8 mouse cellular contexts compared by ENCODE assay signal in the genomic region with DNA sequence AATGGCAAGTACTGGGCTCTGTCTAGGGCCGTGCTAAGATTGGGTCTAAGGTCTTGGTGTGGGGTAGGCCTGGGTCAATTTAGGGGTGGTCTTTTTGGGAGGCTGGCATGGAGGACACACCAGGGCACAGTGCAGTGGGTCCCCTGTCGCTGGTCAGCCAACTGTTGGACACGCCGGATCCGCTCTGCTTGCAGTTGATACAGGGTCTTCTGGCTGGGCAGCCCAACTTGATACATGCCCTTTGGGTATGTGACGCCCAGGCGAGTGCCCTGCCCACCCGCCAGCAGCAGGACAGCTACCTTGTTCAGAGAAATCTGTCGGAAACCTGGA. TPM values are rescaled to one million over a fixed set of nuclear protein-coding genes. Genes with fewer than 3 reads are reported as not detected.
DNase-seq lines count a peak whose midpoint lies in the region; ATAC-seq and TF ChIP-seq lines count a peak whose summit lies in the region.

No protein-coding gene starts in this region.

- H3K4me2 ChIP-seq in CH12.LX (ENCODE audit: insufficient read depth, low read depth, poor library complexity, severe bottlenecking): peak overlapping the region; percentile 88; the same call in 1 of the 2 replicates
- peak overlapping the region; percentile 99 for H3K4me2 ChIP-seq in forebrain, embryonic 16.5 days (ENCODE audit: low read length)
- peak overlapping the region; percentile 88 for H3K4me2 ChIP-seq in liver, embryonic 14.5 days (ENCODE audit: low read depth)

- peaks cover 22% of the 10 kb centered on the region for H3K27me3 ChIP-seq in CH12.LX (replicated peaks)
- H3K27me3 ChIP-seq in forebrain, embryonic 16.5 days (replicated peaks; ENCODE audit: control insufficient read depth, insufficient read depth, low read length): peaks cover 21% of the 10 kb centered on the region
- peaks cover 4% of the 10 kb centered on the region; the same call in 1 of the 2 replicates for H3K27me3 ChIP-seq in liver, embryonic 14.5 days (ENCODE audit: control insufficient read depth, insufficient read depth, low read length)

- ATAC-seq in forebrain, embryonic 16.5 days: peak; percentile 18; the same call in 1 of the 2 replicates
- no peak for ATAC-seq in liver, embryonic 14.5 days (ENCODE audit: insufficient read depth)

- no peaks in the 10 kb centered on the region for H3K9me3 ChIP-seq in CH12.LX (replicated peaks; ENCODE audit: low read length)
- no peaks in the 10 kb centered on the region for H3K9me3 ChIP-seq in forebrain, embryonic 16.5 days (ENCODE audit: control insufficient read depth, low read length)
- H3K9me3 ChIP-seq in liver, embryonic 14.5 days (ENCODE audit: control insufficient read depth, low read length): no peaks in the 10 kb centered on the region

- no peak for TF ChIP-seq CTCF in CH12.LX (conservative IDR thresholded peaks at IDR 0.05 in 1 of 2, IDR thresholded peaks at IDR 0.05 in 1 of 2; ENCODE audit: low read depth in 2 of 2, low read length in 2 of 2)
- TF ChIP-seq CTCF in liver, embryonic 14.5 days (IDR thresholded peaks at IDR 0.05; ENCODE audit: low read depth): no peak

- in situ Hi-C loops in CH12.LX (cut with MboI; ENCODE audit: low pct_ligation_motif_present, low pct_unique_long_range_greater_than_20kb, low sequenced_read_pairs): loop anchor here (5.0 kb wide), 1 partner anchor 38 kb away; no protein-coding TSS in a partner anchor

- intact Hi-C loops in left cerebral cortex, postnatal 14 days (cut with DNase I): no loop called here

- no peak for TF ChIP-seq EP300 in CH12.LX (IDR thresholded peaks at IDR 0.05; ENCODE audit: low read length)
- no peak for TF ChIP-seq EP300 in liver, embryonic 14.5 days (IDR thresholded peaks at IDR 0.05; ENCODE audit: low read depth)

- peaks cover 7 to 11% of the 10 kb centered on the region in 2 experiments; a peak in 3 of 4 replicates for H3K4me1 ChIP-seq in CH12.LX (ENCODE audit: control insufficient read depth in 1 of 2, insufficient read depth in 2 of 2)
- peaks cover 9% of the 10 kb centered on the region for H3K4me1 ChIP-seq in forebrain, embryonic 16.5 days (replicated peaks; ENCODE audit: control insufficient read depth, insufficient read depth, low read length)
- H3K4me1 ChIP-seq in liver, embryonic 14.5 days (replicated peaks; ENCODE audit: control insufficient read depth in 2 of 2, insufficient read depth in 2 of 2, low read length in 1 of 2): peaks cover 0 to 5% of the 10 kb centered on the region in 2 experiments

- dilution Hi-C loops in CH12.LX (cut with MboI; ENCODE audit: extremely low pct_ligation_motif_present, extremely low pct_unique_long_range_greater_than_20kb, low sequenced_read_pairs): no loop called here

- TF ChIP-seq RAD21 in CH12.LX (IDR thresholded peaks at IDR 0.05; ENCODE audit: low read depth, low read length): no peak

- H3K4me3 ChIP-seq in CH12.LX (replicated peaks in 1 of 3; ENCODE audit: low read depth in 2 of 3, low read length in 2 of 3, poor library complexity in 1 of 3): peak overlapping the region; percentile 60 to 80 (median 69)
- peak overlapping the region; percentile 61 for H3K4me3 ChIP-seq in forebrain, embryonic 16.5 days (replicated peaks; ENCODE audit: low read length)
- H3K4me3 ChIP-seq in liver, embryonic 14.5 days (ENCODE audit: insufficient read depth in 1 of 2, low read depth in 2 of 2, low read length in 2 of 2): peak overlapping the region; percentile 51 to 67

- peak overlapping the region; percentile 71; the same call in 1 of the 2 replicates for H3K9ac ChIP-seq in CH12.LX (ENCODE audit: insufficient read depth, low read depth)
- no peak overlapping the region for H3K9ac ChIP-seq in forebrain, embryonic 16.5 days (replicated peaks; ENCODE audit: low read depth, low read length)
- peak overlapping the region; percentile 51 for H3K9ac ChIP-seq in liver, embryonic 14.5 days (replicated peaks)

- DNase-seq in heart, adult 11 months: peak; percentile 92
- no peak for DNase-seq in heart, adult 8-10 months (ENCODE audit: low spot score)
- no peak for DNase-seq in CH12.LX (ENCODE audit: extremely low read depth)
- no peak for DNase-seq in liver, embryonic 14.5 days (ENCODE audit: low read depth in 3 of 3, low spot score in 3 of 3)
- DNase-seq in urinary bladder, postnatal 14 days (ENCODE audit: low spot score): no peak
- no peak for DNase-seq in left cerebral cortex, postnatal 14 days (ENCODE audit: low spot score in 2 of 2)
- no peak for DNase-seq in kidney, adult 8-10 months

- peaks cover 20 to 47% of the 10 kb centered on the region in 2 experiments for H3K36me3 ChIP-seq in CH12.LX (replicated peaks in 1 of 2; ENCODE audit: control insufficient read depth in 1 of 2, insufficient read depth in 1 of 2, low read length in 1 of 2)
- H3K36me3 ChIP-seq in forebrain, embryonic 16.5 days (ENCODE audit: control insufficient read depth, insufficient read depth): no peaks in the 10 kb centered on the region
- no peaks in the 10 kb centered on the region for H3K36me3 ChIP-seq in liver, embryonic 14.5 days (replicated peaks; ENCODE audit: control insufficient read depth, insufficient read depth, low read depth)

- H3K79me2 ChIP-seq in CH12.LX (replicated peaks; ENCODE audit: control insufficient read depth, extremely low read depth, insufficient read depth, poor library complexity, severe bottlenecking): no peaks in the 10 kb centered on the region

- 32% methylated on average over 9 of the region's 9 CpGs for WGBS in forebrain, embryonic 16.5 days
- WGBS in liver, embryonic 14.5 days (ENCODE audit: insufficient replicate concordance): 31% methylated on average over 9 of the region's 9 CpGs

- no peak overlapping the region for H3K27ac ChIP-seq in CH12.LX (ENCODE audit: insufficient read depth, low read depth)
- H3K27ac ChIP-seq in forebrain, embryonic 16.5 days (ENCODE audit: low read length): no peak overlapping the region
- H3K27ac ChIP-seq in liver, embryonic 14.5 days: no peak overlapping the region

- no peak for TF ChIP-seq POLR2A in CH12.LX (IDR thresholded peaks at IDR 0.05; ENCODE audit: low read depth, low read length)

TF ChIP-seq in CH12.LX, 34 proteins besides CTCF, POLR2A, EP300 and RAD21 (continues in another document):
- TF ChIP-seq HCFC1 (IDR thresholded peaks at IDR 0.05; ENCODE audit: low read depth, low read length): no peak
- TF ChIP-seq MAX (IDR thresholded peaks at IDR 0.05; ENCODE audit: low read length): no peak
- no peak for TF ChIP-seq ZNF384 (IDR thresholded peaks at IDR 0.05; ENCODE audit: low read depth, low read length)
- TF ChIP-seq JUND (conservative IDR thresholded peaks at IDR 0.05; ENCODE audit: low read depth, low read length): no peak
- no peak for TF ChIP-seq USF1 (IDR thresholded peaks at IDR 0.05; ENCODE audit: low read depth, low read length)
- no peak for TF ChIP-seq TCF12 (IDR thresholded peaks at IDR 0.05; ENCODE audit: low read depth, low read length)
- TF ChIP-seq ETS1 (conservative IDR thresholded peaks at IDR 0.05; ENCODE audit: low read depth, low read length): no peak
- TF ChIP-seq CHD2 (IDR thresholded peaks at IDR 0.05; ENCODE audit: low read length): no peak

RNA-seq across cellular contexts. Expression of a gene that starts 0.8 kb away (rescaled TPM):
- total RNA-seq in heart, adult 8-10 months (2022): 10 to 100 TPM in 1 of 4 experiments, 1 to 10 TPM in 3; 8.9 to 10.7 (median 9.5) TPM
- total RNA-seq in CH12.LX (2012; rRNA removed) (14.5 and 16.2 TPM in 2 replicates), CH12.LX (2014; rRNA removed) (3.3 and 4.3 TPM in 2 replicates)
- 27.6 and 30.8 TPM in 2 replicates for polyA plus RNA-seq in CH12.LX (2012; ENCODE audit: insufficient read length, low read depth)
- polyA plus RNA-seq in forebrain, embryonic 16.5 days (2015; fragmentation: Nextera tagmentation; extraction: Ambion mirVana): 3.3 and 7.5 TPM in 2 replicates
- polyA plus RNA-seq in liver, embryonic 14.5 days (2012; rRNA removed): 2.9 and 3.8 TPM in 2 replicates
- polyA plus RNA-seq in liver, embryonic 14.5 days (2014; fragmentation: Nextera tagmentation; extraction: Ambion mirVana): 9.3 and 14.1 TPM in 2 replicates
- 10 to 100 TPM; 12.2 to 14.8 TPM for total RNA-seq in left cerebral cortex, postnatal 14 days (2021)

RNA-seq across cellular contexts. Expression of a gene that starts 7.4 kb away (rescaled TPM):
- not detected for total RNA-seq in heart, adult 8-10 months (2022)
- total RNA-seq in CH12.LX (2012; rRNA removed): 27.3 and 32.1 TPM in 2 replicates
- 21.9 and 22.5 TPM in 2 replicates for total RNA-seq in CH12.LX (2014; rRNA removed)
- polyA plus RNA-seq in CH12.LX (2012; ENCODE audit: insufficient read length, low read depth): 16.5 and 16.9 TPM in 2 replicates
- polyA plus RNA-seq in forebrain, embryonic 16.5 days (2015; fragmentation: Nextera tagmentation; extraction: Ambion mirVana): 23.8 and 29.9 TPM in 2 replicates
- 20.1 and 21.5 TPM in 2 replicates for polyA plus RNA-seq in liver, embryonic 14.5 days (2012; rRNA removed)
- polyA plus RNA-seq in liver, embryonic 14.5 days (2014; fragmentation: Nextera tagmentation; extraction: Ambion mirVana): 17.9 and 20.5 TPM in 2 replicates
- total RNA-seq in left cerebral cortex, postnatal 14 days (2021): 1 to 10 TPM; 6.2 to 7.0 TPM

RNA-seq across cellular contexts. Expression of a gene that starts 8.6 kb away (rescaled TPM):
- 1 to 10 TPM; 3.8 to 5.2 (median 5.1) TPM for total RNA-seq in heart, adult 8-10 months (2022)
- 21.0 and 36.0 TPM in 2 replicates for total RNA-seq in CH12.LX (2012; rRNA removed)
- total RNA-seq in CH12.LX (2014; rRNA removed): 16.2 and 19.4 TPM in 2 replicates
- 20.9 and 22.7 TPM in 2 replicates for polyA plus RNA-seq in CH12.LX (2012; ENCODE audit: insufficient read length, low read depth)
- 21.5 and 26.9 TPM in 2 replicates for polyA plus RNA-seq in forebrain, embryonic 16.5 days (2015; fragmentation: Nextera tagmentation; extraction: Ambion mirVana)
- 9.3 and 10.6 TPM in 2 replicates for polyA plus RNA-seq in liver, embryonic 14.5 days (2012; rRNA removed)
- 9.4 and 12.8 TPM in 2 replicates for polyA plus RNA-seq in liver, embryonic 14.5 days (2014; fragmentation: Nextera tagmentation; extraction: Ambion mirVana)
- total RNA-seq in left cerebral cortex, postnatal 14 days (2021): 10 to 100 TPM; 28.0 to 31.6 TPM

RNA-seq across cellular contexts. Expression of a gene that starts 30.9 kb away (rescaled TPM):
- 10 to 100 TPM; 11.6 to 14.4 (median 12.6) TPM for total RNA-seq in heart, adult 8-10 months (2022)
- total RNA-seq in CH12.LX (2012; rRNA removed) (not detected in 2 replicates), CH12.LX (2014; rRNA removed) (not detected in 2 replicates)
- not detected in 2 replicates for polyA plus RNA-seq in CH12.LX (2012; ENCODE audit: insufficient read length, low read depth)
- polyA plus RNA-seq in forebrain, embryonic 16.5 days (2015; fragmentation: Nextera tagmentation; extraction: Ambion mirVana): 5.2 and 6.2 TPM in 2 replicates
- polyA plus RNA-seq in liver, embryonic 14.5 days (2012; rRNA removed): 0.18 and 0.30 TPM in 2 replicates
- polyA plus RNA-seq in liver, embryonic 14.5 days (2014; fragmentation: Nextera tagmentation; extraction: Ambion mirVana): 0.23 TPM in 1 of 2 replicates, not detected in the other
- 10 to 100 TPM; 14.7 to 17.5 TPM for total RNA-seq in left cerebral cortex, postnatal 14 days (2021)

RNA-seq across cellular contexts. Expression of a gene that starts 32.6 kb away (rescaled TPM):
- total RNA-seq in heart, adult 8-10 months (2022): 10 to 100 TPM; 19.9 to 28.2 (median 22.5) TPM
- total RNA-seq in CH12.LX (2012; rRNA removed) (45.7 and 58.1 TPM in 2 replicates), CH12.LX (2014; rRNA removed) (39.3 and 41.8 TPM in 2 replicates)
- 68.8 and 69.3 TPM in 2 replicates for polyA plus RNA-seq in CH12.LX (2012; ENCODE audit: insufficient read length, low read depth)
- polyA plus RNA-seq in forebrain, embryonic 16.5 days (2015; fragmentation: Nextera tagmentation; extraction: Ambion mirVana): 50.6 and 54.6 TPM in 2 replicates
- polyA plus RNA-seq in liver, embryonic 14.5 days (2012; rRNA removed): 5.3 and 6.6 TPM in 2 replicates
- polyA plus RNA-seq in liver, embryonic 14.5 days (2014; fragmentation: Nextera tagmentation; extraction: Ambion mirVana): 25.4 and 28.2 TPM in 2 replicates
- 10 to 100 TPM; 57.2 to 59.0 TPM for total RNA-seq in left cerebral cortex, postnatal 14 days (2021)

Comparison
In these comparisons a context has a peak if more than half of its experiments do, and no peak if none do; other contexts are left out.
1. RNA of a gene that starts 7.4 kb away (total RNA-seq): 21.9 to 32.1 TPM in CH12.LX and 6.2 to 7.0 TPM in left cerebral cortex, postnatal 14 days; not detected in heart, adult 8-10 months; every median in the first group is over 4 times any median in the second.
2. Peak in every context shown above with its lines, with median percentiles within 50 percentile points of each other: H3K4me2 ChIP-seq and H3K4me3 ChIP-seq.